Mouse (Mus musculus) effector memory CD4-positive, alpha-beta T cell, adult 5 months (primary cell): ENCODE measurements around the gene Ublcp1. TPM values are rescaled to one million over a fixed set of nuclear protein-coding genes. Genes with fewer than 3 reads are reported as not detected.

Experiments
- polyA plus RNA-seq: library from polyadenylated mRNA; unstranded; fragments of 100-300 nt; shearing (Covaris generic); gene quantifications from one replicate; pipeline ENCODE4 v1.2.1, GENCODE M21; 2017

Gene Ublcp1
- 12.0 TPM for polyA plus RNA-seq

DNA sequence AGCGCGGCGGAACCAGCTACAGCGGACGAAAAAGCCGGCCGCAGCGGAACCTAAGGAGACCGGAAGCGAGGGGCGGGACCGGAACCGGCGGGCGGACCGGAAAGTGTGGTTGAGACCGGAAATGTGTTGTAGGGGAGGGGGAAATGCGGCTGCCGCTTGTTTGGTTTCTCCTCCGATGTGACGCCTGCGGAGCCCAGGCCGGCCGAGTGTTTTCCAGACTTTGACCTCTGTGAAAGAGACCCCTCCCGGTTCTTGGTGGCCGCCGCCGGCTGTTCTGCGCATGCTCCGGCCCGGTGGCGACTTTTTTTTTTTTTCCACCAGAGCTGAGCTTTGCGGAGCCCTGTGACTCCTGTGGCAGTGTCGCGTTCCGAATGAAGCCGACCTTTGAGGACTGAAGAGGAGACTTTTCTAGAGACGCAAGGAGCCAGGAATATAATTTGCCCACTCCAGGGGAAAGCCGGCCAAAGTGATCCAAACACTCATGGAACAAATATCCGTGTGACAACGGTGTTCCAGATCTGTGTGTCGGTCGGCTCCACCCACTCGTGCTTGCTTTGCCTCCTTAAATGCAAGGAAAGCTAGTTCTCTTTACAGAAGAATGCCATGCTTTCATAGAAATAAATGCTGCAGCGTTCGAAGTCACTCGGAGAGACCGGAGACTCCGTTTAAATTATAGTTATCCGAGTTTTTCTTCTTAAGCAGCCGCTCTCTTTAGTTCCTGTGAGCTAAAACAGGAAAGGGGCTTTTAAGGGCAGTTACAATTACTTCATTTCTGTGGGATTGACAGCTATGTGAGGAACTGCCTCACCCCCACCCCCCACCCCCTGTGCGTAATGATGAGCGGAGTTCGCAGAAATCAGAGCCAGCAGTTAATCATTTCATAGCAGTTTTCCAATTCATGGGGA lies at the start of gene Ublcp1:
Gene Ublcp1 (minus strand): TSS at position 67 of the 905 bp plus-strand sequence.

DNA sequence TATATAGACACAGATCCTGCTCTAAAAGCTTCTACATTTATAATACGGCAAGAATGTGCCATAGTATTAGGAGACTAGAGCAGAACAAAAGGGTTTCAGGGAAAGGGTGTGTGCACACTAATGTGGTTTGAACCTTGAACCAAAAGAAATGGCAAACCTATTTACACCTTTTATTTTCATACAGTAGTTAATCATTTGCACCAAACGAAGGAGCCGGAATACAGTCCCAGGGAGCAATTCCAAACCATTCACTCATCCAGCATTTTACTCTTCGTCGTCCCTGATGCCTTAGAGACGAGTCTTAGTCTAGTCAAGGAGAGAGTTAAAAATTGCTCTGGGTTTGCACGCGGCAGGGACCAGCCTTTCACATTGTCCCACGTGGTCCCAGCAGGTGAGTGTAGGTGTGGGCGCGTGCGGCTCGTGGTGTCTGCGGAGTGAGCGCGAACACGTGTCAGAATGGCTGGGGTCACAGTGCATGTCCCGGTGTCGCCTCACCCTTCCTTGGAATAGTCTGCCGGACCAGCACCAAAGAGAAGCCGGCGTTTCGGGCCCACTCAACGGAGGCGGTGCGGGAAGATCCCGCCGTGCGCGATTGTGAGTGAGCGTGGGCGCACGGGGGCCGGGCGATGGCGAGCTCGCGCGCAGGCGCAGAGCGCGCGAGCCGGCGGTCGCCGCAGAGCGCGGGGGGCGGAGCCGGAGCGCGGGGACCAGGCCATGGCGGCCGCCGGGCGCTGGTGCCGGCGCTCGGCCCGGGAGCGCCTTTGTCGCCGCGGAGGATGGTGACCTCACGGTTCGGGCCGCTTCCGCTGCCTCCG lies 48.2 kb upstream of the Ublcp1 start, which contains the start of gene Rnf145:
Gene Rnf145 (plus strand): TSS at position 684 of the 815 bp plus-strand sequence.

Other genes with a start within 250 kb of the Ublcp1 start
- 0.34 TPM for gene Il12b, start 70.4 kb downstream of the Ublcp1 start, polyA plus RNA-seq
- 287 TPM for gene Rnf145, start 48.5 kb upstream of the Ublcp1 start, polyA plus RNA-seq
- 0.31 TPM for gene Ebf1, start 146.8 kb upstream of the Ublcp1 start, polyA plus RNA-seq